Mouse (Mus musculus) brain, embryonic 14.5 days (tissue): ENCODE data around the gene Bbs9. TPM values are rescaled to one million over a fixed set of nuclear protein-coding genes. Genes with fewer than 3 reads are reported as not detected.

Experiments used
- DNase-seq: peaks from one replicate; pipeline ENCODE4 v3.0.0-alpha.2; 2011; ENCODE audit warnings: low read depth
- CTCF ChIP-seq: fragments of 200-500 bp; IDR thresholded peaks from 2 replicates; pipeline ENCODE4 v1.5.1; 2012; ENCODE audit warnings: inconsistent platforms, mild to moderate bottlenecking, moderate library complexity, borderline replicate concordance; ENCODE audit not compliant: insufficient read depth, insufficient read length; ENCODE audit errors: extremely low read depth
- POLR2A ChIP-seq: fragments of 200-500 bp; IDR thresholded peaks from 2 replicates; pipeline ENCODE4 v1.6.1; 2012; ENCODE audit warnings: mild to moderate bottlenecking, inconsistent platforms, borderline replicate concordance; ENCODE audit not compliant: poor library complexity, insufficient read depth, insufficient read length, severe bottlenecking; ENCODE audit errors: extremely low read depth
- polyA plus RNA-seq: library from polyadenylated mRNA; depleted of rRNA; stranded (reverse); fragments of >200 nt; gene quantifications from 2 replicates; pipeline ENCODE4 v1.2.3, GENCODE M21; 2012

Bbs9 gene
- polyA plus RNA-seq, 1 experiment: 21.4 TPM

- DNase-seq: peak; percentile 83
- TF ChIP-seq POLR2A (no peak), CTCF (no peak)
These were observed 137.8 kb downstream of the Bbs9 start for GRCm38 (mm10) chr9:22613271-22613824.

GRCm38 (mm10) chr9:22619245-22619644 lies 143.7 kb downstream of the Bbs9 start:
- TF ChIP-seq CTCF: no peak
- TF ChIP-seq POLR2A: no peak
- no peak for DNase-seq

- peak; percentile 69 for DNase-seq
These were observed 149.5 kb downstream of the Bbs9 start for GRCm38 (mm10) chr9:22624966-22625365.

GRCm38 (mm10) chr9:22626014-22626413 lies 150.5 kb downstream of the Bbs9 start:
- TF ChIP-seq CTCF (no peak), POLR2A (no peak)
- DNase-seq: no peak

More at GRCm38 (mm10) chr9:22624966-22625365, 149.5 kb downstream of the Bbs9 start:
- peak; percentile 70; the same call in 1 of the 2 replicates for TF ChIP-seq CTCF
- TF ChIP-seq POLR2A: no peak

GRCm38 (mm10) chr9:22627912-22628311 lies 152.4 kb downstream of the Bbs9 start:
- no peak for TF ChIP-seq CTCF
- DNase-seq: no peak

GRCm38 (mm10) chr9:22632800-22633485 lies 157.4 kb downstream of the Bbs9 start:
- DNase-seq: no peak
- TF ChIP-seq POLR2A (no peak), CTCF (no peak)

GRCm38 (mm10) chr9:22638502-22638901 lies 163.0 kb downstream of the Bbs9 start:
- no peak for DNase-seq
- TF ChIP-seq POLR2A (no peak), CTCF (no peak)

GRCm38 (mm10) chr9:22640683-22641431 lies 165.3 kb downstream of the Bbs9 start:
- TF ChIP-seq CTCF (no peak), POLR2A (no peak)
- DNase-seq: peak; percentile 6

GRCm38 (mm10) chr9:22645844-22646390 lies 170.4 kb downstream of the Bbs9 start:
- no peak for DNase-seq
- TF ChIP-seq CTCF (no peak), POLR2A (no peak)

- DNase-seq: no peak
- TF ChIP-seq POLR2A (no peak), CTCF (no peak)
These were observed 170.9 kb downstream of the Bbs9 start for GRCm38 (mm10) chr9:22646461-22646860.

- TF ChIP-seq POLR2A (no peak), CTCF (no peak)
- DNase-seq: no peak
These were observed 172.6 kb downstream of the Bbs9 start for GRCm38 (mm10) chr9:22648163-22648562.
